Mouse (Mus musculus): ENCODE measurements around the gene Snrnp35. TPM values are rescaled to one million over a fixed set of nuclear protein-coding genes. Genes with fewer than 3 reads are reported as not detected.

Snrnp35 gene
- polyA plus RNA-seq, 1 experiment from 2014 or later: 11.7 TPM

GRCm38 (mm10) chr5:124470591-124471171, 12.3 kb upstream of the Snrnp35 start:
- H3K4me1 ChIP-seq (ENCODE audit: insufficient read depth, low read depth, low read length): peaks cover 4% of the 10 kb centered on the region; the same call in 1 of the 2 replicates
- ATAC-seq (peak; percentile 70), DNase-seq (ENCODE audit: low spot score) (peak; percentile 68)
- H3K27ac ChIP-seq (ENCODE audit: low read length): no peak overlapping the region
- H3K4me2 ChIP-seq (replicated peaks; ENCODE audit: low read depth, low read length): no peak overlapping the region
- H3K27me3 ChIP-seq (replicated peaks; ENCODE audit: insufficient read depth, low read length): no peaks in the 10 kb centered on the region
- no peak overlapping the region for H3K9ac ChIP-seq (replicated peaks; ENCODE audit: low read depth)
- WGBS: 55% methylated on average over 6 of the region's 6 CpGs
- TF ChIP-seq CTCF (IDR thresholded peaks at IDR 0.05) (no peak), EP300 (IDR thresholded peaks at IDR 0.05) (no peak)
- no peak overlapping the region for H3K4me3 ChIP-seq (ENCODE audit: low read depth, low read length)
- no peaks in the 10 kb centered on the region for H3K36me3 ChIP-seq (ENCODE audit: insufficient read depth, low read length)
- H3K9me3 ChIP-seq (ENCODE audit: low read length): no peaks in the 10 kb centered on the region

- Histone ChIP-seq H3K9ac (replicated peaks; ENCODE audit: low read depth) (no peak overlapping the region), H3K9me3 (ENCODE audit: low read length) (no peaks in the 10 kb centered on the region), H3K4me1 (ENCODE audit: insufficient read depth, low read depth, low read length) (peaks cover 14% of the 10 kb centered on the region; the same call in 1 of the 2 replicates), H3K4me3 (ENCODE audit: low read depth, low read length) (no peak overlapping the region), H3K27ac (ENCODE audit: low read length) (peak overlapping the region; percentile 51), H3K27me3 (replicated peaks; ENCODE audit: insufficient read depth, low read length) (no peaks in the 10 kb centered on the region), H3K36me3 (ENCODE audit: insufficient read depth, low read length) (no peaks in the 10 kb centered on the region), H3K4me2 (replicated peaks; ENCODE audit: low read depth, low read length) (peak overlapping the region; percentile 82; the same call in 1 of the 2 replicates)
- ATAC-seq (no peak), DNase-seq (ENCODE audit: low spot score) (no peak)
- TF ChIP-seq CTCF (IDR thresholded peaks at IDR 0.05) (no peak), EP300 (IDR thresholded peaks at IDR 0.05) (no peak)
- WGBS: 78% methylated on average over 1 of the region's 1 CpGs
Observed at GRCm38 (mm10) chr5:124478873-124479204, 4.1 kb upstream of the Snrnp35 start.

- TF ChIP-seq CTCF (IDR thresholded peaks at IDR 0.05): no peak
- TF ChIP-seq EP300 (IDR thresholded peaks at IDR 0.05): no peak
- no peak overlapping the region for H3K27ac ChIP-seq (ENCODE audit: low read length)
- peaks cover 14% of the 10 kb centered on the region; the same call in 1 of the 2 replicates for H3K4me1 ChIP-seq (ENCODE audit: insufficient read depth, low read depth, low read length)
- peak; percentile 19 for DNase-seq (ENCODE audit: low spot score)
- no peaks in the 10 kb centered on the region for H3K36me3 ChIP-seq (ENCODE audit: insufficient read depth, low read length)
- no peaks in the 10 kb centered on the region for H3K9me3 ChIP-seq (ENCODE audit: low read length)
- WGBS: 59% methylated on average over 4 of the region's 4 CpGs
- H3K9ac ChIP-seq (replicated peaks; ENCODE audit: low read depth): no peak overlapping the region
- H3K4me2 ChIP-seq (replicated peaks; ENCODE audit: low read depth, low read length): no peak overlapping the region
- no peaks in the 10 kb centered on the region for H3K27me3 ChIP-seq (replicated peaks; ENCODE audit: insufficient read depth, low read length)
- H3K4me3 ChIP-seq (ENCODE audit: low read depth, low read length): no peak overlapping the region
- no peak for ATAC-seq
Observed at GRCm38 (mm10) chr5:124480119-124480518, 2.8 kb upstream of the Snrnp35 start.

- Histone ChIP-seq H3K4me1 (ENCODE audit: insufficient read depth, low read depth, low read length) (peaks cover 9% of the 10 kb centered on the region; the same call in 1 of the 2 replicates), H3K4me2 (replicated peaks; ENCODE audit: low read depth, low read length) (no peak overlapping the region), H3K36me3 (ENCODE audit: insufficient read depth, low read length) (no peaks in the 10 kb centered on the region), H3K4me3 (ENCODE audit: low read depth, low read length) (no peak overlapping the region), H3K27ac (ENCODE audit: low read length) (no peak overlapping the region), H3K9ac (replicated peaks; ENCODE audit: low read depth) (no peak overlapping the region), H3K27me3 (replicated peaks; ENCODE audit: insufficient read depth, low read length) (no peaks in the 10 kb centered on the region), H3K9me3 (ENCODE audit: low read length) (no peaks in the 10 kb centered on the region)
- DNase-seq (ENCODE audit: low spot score) (no peak), ATAC-seq (no peak)
- no peak for TF ChIP-seq EP300 (IDR thresholded peaks at IDR 0.05)
- no peak for TF ChIP-seq CTCF (IDR thresholded peaks at IDR 0.05)
- 88% methylated on average over 4 of the region's 4 CpGs for WGBS
Observed at GRCm38 (mm10) chr5:124481714-124482113, 1.2 kb upstream of the Snrnp35 start.

- H3K36me3 ChIP-seq (ENCODE audit: insufficient read depth, low read length): no peaks in the 10 kb centered on the region
- peaks cover 9% of the 10 kb centered on the region; the same call in 1 of the 2 replicates for H3K4me1 ChIP-seq (ENCODE audit: insufficient read depth, low read depth, low read length)
- peak overlapping the region; percentile 72 for H3K4me2 ChIP-seq (replicated peaks; ENCODE audit: low read depth, low read length)
- 1% methylated on average over 13 of the region's 13 CpGs for WGBS
- no peaks in the 10 kb centered on the region for H3K9me3 ChIP-seq (ENCODE audit: low read length)
- no peaks in the 10 kb centered on the region for H3K27me3 ChIP-seq (replicated peaks; ENCODE audit: insufficient read depth, low read length)
- DNase-seq (ENCODE audit: low spot score) (peak; percentile 69), ATAC-seq (no peak)
- peak overlapping the region; percentile 97 for H3K27ac ChIP-seq (ENCODE audit: low read length)
- peak overlapping the region; percentile 63 for H3K9ac ChIP-seq (replicated peaks; ENCODE audit: low read depth)
- H3K4me3 ChIP-seq (ENCODE audit: low read depth, low read length): peak overlapping the region; percentile 62
- TF ChIP-seq EP300 (IDR thresholded peaks at IDR 0.05) (no peak), CTCF (IDR thresholded peaks at IDR 0.05) (no peak)
Observed at GRCm38 (mm10) chr5:124482436-124482965, 433 bp upstream of the Snrnp35 start.

- Histone ChIP-seq H3K27ac (ENCODE audit: low read length) (peak overlapping the region; percentile 97), H3K9me3 (ENCODE audit: low read length) (no peaks in the 10 kb centered on the region), H3K4me1 (ENCODE audit: insufficient read depth, low read depth, low read length) (peaks cover 5% of the 10 kb centered on the region; the same call in 1 of the 2 replicates), H3K4me2 (replicated peaks; ENCODE audit: low read depth, low read length) (peak overlapping the region; percentile 72), H3K4me3 (ENCODE audit: low read depth, low read length) (peak overlapping the region; percentile 62), H3K27me3 (replicated peaks; ENCODE audit: insufficient read depth, low read length) (no peaks in the 10 kb centered on the region), H3K9ac (replicated peaks; ENCODE audit: low read depth) (peak overlapping the region; percentile 63), H3K36me3 (ENCODE audit: insufficient read depth, low read length) (no peaks in the 10 kb centered on the region)
- DNase-seq (ENCODE audit: low spot score): no peak
- 6% methylated on average over 15 of the region's 15 CpGs for WGBS
- ATAC-seq: peak; percentile 44; the same call in 1 of the 2 replicates
- peak; percentile 31 for TF ChIP-seq CTCF (IDR thresholded peaks at IDR 0.05)
- no peak for TF ChIP-seq EP300 (IDR thresholded peaks at IDR 0.05)
Observed at GRCm38 (mm10) chr5:124483655-124484396, 892 bp downstream of the Snrnp35 start.
